Mouse (Mus musculus): ENCODE data around the gene Phxr2.

DNA sequence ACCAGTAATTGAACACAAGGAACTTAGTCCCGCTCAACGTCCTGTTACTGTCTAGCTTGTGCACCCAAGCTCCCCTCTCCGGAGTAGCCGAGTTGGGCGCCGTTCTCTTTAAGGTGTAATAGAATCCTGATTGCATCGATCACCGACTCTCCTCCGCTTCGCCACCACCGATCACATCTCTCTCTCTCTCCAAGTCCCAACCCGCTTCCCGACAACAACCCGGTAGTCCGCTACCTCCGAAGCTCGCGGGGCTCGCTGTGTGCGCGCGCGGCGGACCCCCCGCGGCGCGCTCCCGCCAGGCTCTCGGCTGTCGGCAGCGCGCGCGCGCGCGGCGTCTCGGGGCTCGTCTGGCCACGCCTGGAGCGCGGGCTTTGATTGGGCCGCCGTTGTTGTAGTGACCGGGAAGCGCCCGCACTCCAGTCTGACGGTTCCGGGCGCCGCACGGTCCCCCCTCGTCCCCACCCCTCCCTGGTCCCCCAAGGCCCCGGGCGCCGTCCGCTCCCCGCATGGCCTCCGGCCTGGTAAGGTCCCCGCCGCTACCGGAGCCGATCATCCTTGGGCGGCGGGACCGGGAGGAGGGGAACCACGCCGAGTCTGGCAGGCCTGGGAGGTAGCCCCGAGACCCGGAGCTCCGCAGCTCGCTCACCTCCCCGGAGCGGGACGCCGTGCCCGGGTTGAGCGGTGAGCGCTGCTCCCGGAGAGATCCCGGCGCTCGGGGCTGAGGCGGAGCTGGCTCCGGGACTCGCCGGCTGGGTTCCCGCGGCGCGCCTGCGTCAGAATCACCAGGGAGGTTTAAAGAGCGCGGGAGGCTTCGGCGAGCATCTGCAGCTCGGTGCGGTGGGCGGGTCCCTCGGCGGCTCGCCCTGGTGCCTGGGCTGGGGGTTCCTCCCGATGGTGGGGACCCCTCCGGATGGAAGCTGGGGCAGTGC, 19.2 kb downstream of the Phxr2 start, which contains the start of gene Poc1b:
- TF ChIP-seq CTCF (conservative IDR thresholded peaks at IDR 0.05; ENCODE audit: insufficient read depth, insufficient read length, low read depth, low read length) = no peak
- TF ChIP-seq POLR2A (IDR thresholded peaks at IDR 0.05; ENCODE audit: low read depth, low read length) = no peak

Data from kidney, adult 2 months (tissue).